Mouse (Mus musculus) kidney, postnatal 14 days (tissue): ENCODE results near the gene Fndc7.
A peak's percentile ranks its signal among the peaks of the same experiment; 100 is the strongest.
"Not testable (repeated sequence)": the region's sequence is repeated elsewhere in the genome, so short reads cannot be mapped to it uniquely, and the experiment has no call there.

ENCODE experiments used
- DNase-seq: peaks from one replicate; pipeline ENCODE4 v3.0.0; 2022; ENCODE audit warnings: mixed read lengths

The Fndc7 gene

GRCm38 (mm10) chr3:108853266-108853665, 36.5 kb downstream of the Fndc7 start:
- no peak for DNase-seq

GRCm38 (mm10) chr3:108851996-108852697, 37.7 kb downstream of the Fndc7 start:
- DNase-seq: no peak

- no peak for DNase-seq
Measured at GRCm38 (mm10) chr3:108851554-108851953, 38.3 kb downstream of the Fndc7 start.

GRCm38 (mm10) chr3:108851075-108851474, 38.7 kb downstream of the Fndc7 start:
- no peak for DNase-seq

GRCm38 (mm10) chr3:108850506-108850905, 39.3 kb downstream of the Fndc7 start:
- peak; percentile 68 for DNase-seq

- DNase-seq: no peak
Measured at GRCm38 (mm10) chr3:108846616-108847015, 43.2 kb downstream of the Fndc7 start.

GRCm38 (mm10) chr3:108844521-108844920, 45.3 kb downstream of the Fndc7 start:
- DNase-seq: peak; percentile 34

- no peak for DNase-seq
Measured at GRCm38 (mm10) chr3:108844026-108844425, 45.8 kb downstream of the Fndc7 start.

GRCm38 (mm10) chr3:108840716-108841054, 49.1 kb downstream of the Fndc7 start:
- no peak for DNase-seq

- peak; percentile 99 for DNase-seq
Measured at GRCm38 (mm10) chr3:108840000-108840715, 49.6 kb downstream of the Fndc7 start, which contains the start of gene Stxbp3. Stxbp3 (minus strand) TSS chr3:108840526.

GRCm38 (mm10) chr3:108839647-108839999, 50.2 kb downstream of the Fndc7 start:
- no peak for DNase-seq

- DNase-seq: no peak
Measured at GRCm38 (mm10) chr3:108838980-108839379, 50.8 kb downstream of the Fndc7 start.

- DNase-seq: no peak
Measured at GRCm38 (mm10) chr3:108836931-108837330, 52.9 kb downstream of the Fndc7 start.

- not testable (repeated sequence) for DNase-seq
Measured at GRCm38 (mm10) chr3:108833717-108834116, 56.1 kb downstream of the Fndc7 start.

GRCm38 (mm10) chr3:108831750-108832149, 58.1 kb downstream of the Fndc7 start:
- DNase-seq: no peak

- peak; percentile 77 for DNase-seq
Measured at GRCm38 (mm10) chr3:108830493-108830892, 59.3 kb downstream of the Fndc7 start.

GRCm38 (mm10) chr3:108815631-108816030, 74.2 kb downstream of the Fndc7 start:
- no peak for DNase-seq

GRCm38 (mm10) chr3:108810747-108811263, 79.0 kb downstream of the Fndc7 start:
- DNase-seq: no peak

GRCm38 (mm10) chr3:108805622-108806021, 84.2 kb downstream of the Fndc7 start:
- no peak for DNase-seq
